Mouse (Mus musculus): Measurements from ENCODE around the gene Nhsl2.

DNA sequence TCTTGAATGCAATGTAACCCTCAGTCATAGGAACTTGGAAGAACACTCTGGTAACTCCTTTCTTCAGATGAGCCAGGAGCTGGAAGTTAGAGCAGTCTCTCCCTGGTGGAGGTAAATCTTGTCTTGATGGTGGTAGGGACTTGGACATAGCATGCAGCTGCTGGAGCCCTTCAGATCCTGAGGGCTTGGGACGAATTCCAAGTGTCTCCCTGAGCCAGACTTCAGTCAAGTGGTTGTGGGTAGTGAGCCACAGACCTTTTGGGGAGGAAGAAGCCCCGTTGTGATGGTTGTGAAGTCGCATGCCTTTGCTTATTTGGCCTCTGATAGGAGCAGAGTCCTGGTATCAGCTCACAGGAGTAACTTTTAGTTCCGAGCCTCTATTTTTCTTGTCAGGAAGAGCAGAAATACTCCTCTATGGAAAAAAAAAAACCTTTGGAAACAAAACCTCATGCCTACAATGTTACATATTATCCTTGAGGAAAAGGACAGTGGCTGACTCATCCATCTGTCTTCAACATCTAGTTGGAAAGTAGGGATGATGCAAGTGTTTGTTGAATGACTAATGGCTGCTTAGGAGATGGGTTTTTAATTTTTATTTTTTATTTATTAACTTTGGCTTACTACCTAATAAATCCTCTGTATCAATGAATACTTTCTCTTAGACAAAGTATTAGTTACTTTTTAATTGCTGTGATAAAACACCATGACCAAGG is 14.6 kb downstream of the Nhsl2 start:
- TF ChIP-seq CTCF (IDR thresholded peaks at IDR 0.05; ENCODE audit: extremely low read depth, insufficient read length, insufficient replicate concordance, low read depth, low read length) (no peak), POLR2A (IDR thresholded peaks at IDR 0.05; ENCODE audit: low read depth, low read length) (no peak)

Measured in small intestine, adult 2 months (tissue).